Mouse (Mus musculus): ENCODE data around the gene Mif.

DNA sequence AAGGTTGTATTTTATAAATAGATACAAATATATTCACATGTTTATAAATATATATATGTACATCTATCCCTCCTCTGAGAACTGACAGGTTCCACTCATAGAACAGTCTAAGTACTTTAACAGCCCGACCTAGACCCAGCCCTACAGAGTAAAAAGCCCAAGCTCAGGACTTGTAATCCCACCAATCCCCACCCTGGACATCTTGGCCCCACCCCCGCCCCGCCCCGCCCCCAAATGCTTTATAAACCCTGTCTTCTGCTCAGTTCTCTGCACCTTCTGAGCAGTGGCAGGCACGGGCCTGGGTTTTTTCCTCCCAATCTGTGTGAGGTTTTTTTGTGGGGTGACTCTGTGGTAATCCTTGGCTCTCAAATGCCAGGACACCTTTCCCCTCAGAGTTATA lies 5.9 kb downstream of the Mif start:
- TF ChIP-seq CTCF (conservative IDR thresholded peaks at IDR 0.05; ENCODE audit: low read length): no peak
- TF ChIP-seq NANOG (IDR thresholded peaks at IDR 0.05; ENCODE audit: borderline replicate concordance, low read length): no peak
